Mouse (Mus musculus): ENCODE data around the gene Stk11. TPM values are rescaled to one million over a fixed set of nuclear protein-coding genes. Genes with fewer than 3 reads are reported as not detected.

Gene Stk11
- polyA plus RNA-seq, 1 experiment from 2014 or later = 16.6 TPM

GRCm38 (mm10) chr10:80179068-80180051 is 63.8 kb downstream of the Stk11 start, which contains the start of gene Efna2:
TSS of gene Efna2 (plus strand) at chr10:80179482.
- peak within 1 kb of the TSS; percentile 79 for H3K27ac ChIP-seq
- peak within 1 kb of the TSS; percentile 85 for H3K9ac ChIP-seq
- ATAC-seq (ENCODE audit: insufficient number of reproducible peaks, low FRiP score, low TSS enrichment, low read depth) = peak; percentile 44
- peak within 1 kb of the TSS; percentile 63 for H3K4me2 ChIP-seq
- no peaks in the 10 kb centered on the region for H3K9me3 ChIP-seq
- peak within 1 kb of the TSS; percentile 77 for H3K4me3 ChIP-seq
- peaks cover 32% of the 10 kb centered on the region for H3K4me1 ChIP-seq
- peaks cover 5% of the 10 kb centered on the region for H3K36me3 ChIP-seq
- no peaks in the 10 kb centered on the region for H3K27me3 ChIP-seq
- 2% methylated on average over 86 of the region's 106 CpGs for WGBS

Other genes starting within 250 kb of the Stk11 start
- gene Prtn3, start 241.3 kb upstream of the Stk11 start, polyA plus RNA-seq (2015; fragmentation: Nextera tagmentation; extraction: Ambion mirVana) = 3.7 and 5.1 TPM in 2 replicates
- 53.0 and 60.1 TPM in 2 replicates for gene Plppr3, start 241.2 kb upstream of the Stk11 start, polyA plus RNA-seq (2015; fragmentation: Nextera tagmentation; extraction: Ambion mirVana)
- gene Elane, start 229.6 kb upstream of the Stk11 start, polyA plus RNA-seq (2015; fragmentation: Nextera tagmentation; extraction: Ambion mirVana) = 0.36 and 0.40 TPM in 2 replicates
- gene Cfd, start 224.9 kb upstream of the Stk11 start, polyA plus RNA-seq (2015; fragmentation: Nextera tagmentation; extraction: Ambion mirVana) = 0.27 TPM in 1 of 2 replicates, not detected in the other
- gene Med16, start 206.9 kb upstream of the Stk11 start, polyA plus RNA-seq (2015; fragmentation: Nextera tagmentation; extraction: Ambion mirVana) = 35.4 and 37.7 TPM in 2 replicates
- not detected in 2 replicates for gene Gm26602, start 204.9 kb upstream of the Stk11 start, polyA plus RNA-seq (2015; fragmentation: Nextera tagmentation; extraction: Ambion mirVana)
- gene Kiss1r, start 198.8 kb upstream of the Stk11 start, polyA plus RNA-seq (2015; fragmentation: Nextera tagmentation; extraction: Ambion mirVana) = 1.0 and 1.2 TPM in 2 replicates
- 159 and 161 TPM in 2 replicates for gene R3hdm4, start 194.6 kb upstream of the Stk11 start, polyA plus RNA-seq (2015; fragmentation: Nextera tagmentation; extraction: Ambion mirVana)
- gene Arid3a, start 188.8 kb upstream of the Stk11 start, polyA plus RNA-seq (2015; fragmentation: Nextera tagmentation; extraction: Ambion mirVana) = 5.7 and 7.4 TPM in 2 replicates
- gene Wdr18, start 155.7 kb upstream of the Stk11 start, polyA plus RNA-seq (2015; fragmentation: Nextera tagmentation; extraction: Ambion mirVana) = 81.7 and 83.6 TPM in 2 replicates
- 0.40 and 0.64 TPM in 2 replicates for gene Grin3b, start 145.1 kb upstream of the Stk11 start, polyA plus RNA-seq (2015; fragmentation: Nextera tagmentation; extraction: Ambion mirVana)
- gene Tmem259, start 131.5 kb upstream of the Stk11 start, polyA plus RNA-seq (2015; fragmentation: Nextera tagmentation; extraction: Ambion mirVana) = 19.3 and 20.1 TPM in 2 replicates
- 264 and 270 TPM in 2 replicates for gene Cnn2, start 127.2 kb upstream of the Stk11 start, polyA plus RNA-seq (2015; fragmentation: Nextera tagmentation; extraction: Ambion mirVana)
- gene Abca7, start 119.3 kb upstream of the Stk11 start, polyA plus RNA-seq (2015; fragmentation: Nextera tagmentation; extraction: Ambion mirVana) = 3.3 and 3.4 TPM in 2 replicates
- gene Arhgap45, start 99.2 kb upstream of the Stk11 start, polyA plus RNA-seq (2015; fragmentation: Nextera tagmentation; extraction: Ambion mirVana) = 5.3 and 6.4 TPM in 2 replicates
- gene Polr2e, start 76.0 kb upstream of the Stk11 start, polyA plus RNA-seq (2015; fragmentation: Nextera tagmentation; extraction: Ambion mirVana) = 213 and 217 TPM in 2 replicates
- gene Gpx4, start 68.6 kb upstream of the Stk11 start, polyA plus RNA-seq (2015; fragmentation: Nextera tagmentation; extraction: Ambion mirVana) = 432 and 471 TPM in 2 replicates
- gene Sbno2, start 10.2 kb upstream of the Stk11 start, polyA plus RNA-seq (2015; fragmentation: Nextera tagmentation; extraction: Ambion mirVana) = 19.7 and 19.8 TPM in 2 replicates
- gene Atp5d, start 22.8 kb downstream of the Stk11 start, polyA plus RNA-seq (2015; fragmentation: Nextera tagmentation; extraction: Ambion mirVana) = 494 and 537 TPM in 2 replicates
- 5.9 and 6.8 TPM in 2 replicates for gene Cbarp, start 25.0 kb downstream of the Stk11 start, polyA plus RNA-seq (2015; fragmentation: Nextera tagmentation; extraction: Ambion mirVana)
- 13.4 and 14.0 TPM in 2 replicates for gene Midn, start 32.5 kb downstream of the Stk11 start, polyA plus RNA-seq (2015; fragmentation: Nextera tagmentation; extraction: Ambion mirVana)
- gene Cirbp, start 50.2 kb downstream of the Stk11 start, polyA plus RNA-seq (2015; fragmentation: Nextera tagmentation; extraction: Ambion mirVana) = 102 and 103 TPM in 2 replicates
- 12.8 and 13.3 TPM in 2 replicates for gene 1600002K03Rik, start 57.1 kb downstream of the Stk11 start, polyA plus RNA-seq (2015; fragmentation: Nextera tagmentation; extraction: Ambion mirVana)
- 27.0 and 29.3 TPM in 2 replicates for gene Efna2, start 63.7 kb downstream of the Stk11 start, polyA plus RNA-seq (2015; fragmentation: Nextera tagmentation; extraction: Ambion mirVana)
- gene Mum1, start 110.6 kb downstream of the Stk11 start, polyA plus RNA-seq (2015; fragmentation: Nextera tagmentation; extraction: Ambion mirVana) = 66.1 and 67.6 TPM in 2 replicates
- gene Ndufs7, start 133.3 kb downstream of the Stk11 start, polyA plus RNA-seq (2015; fragmentation: Nextera tagmentation; extraction: Ambion mirVana) = 301 and 304 TPM in 2 replicates
- 64.4 and 127 TPM in 2 replicates for gene Gamt, start 145.2 kb downstream of the Stk11 start, polyA plus RNA-seq (2015; fragmentation: Nextera tagmentation; extraction: Ambion mirVana)
- gene Dazap1, start 145.7 kb downstream of the Stk11 start, polyA plus RNA-seq (2015; fragmentation: Nextera tagmentation; extraction: Ambion mirVana) = 56.8 and 59.7 TPM in 2 replicates
- gene Rps15, start 176.7 kb downstream of the Stk11 start, polyA plus RNA-seq (2015; fragmentation: Nextera tagmentation; extraction: Ambion mirVana) = 842 and 925 TPM in 2 replicates
- gene Apc2, start 180.2 kb downstream of the Stk11 start, polyA plus RNA-seq (2015; fragmentation: Nextera tagmentation; extraction: Ambion mirVana) = 1.5 TPM in 2 replicates
- 54.4 and 56.0 TPM in 2 replicates for gene 2310011J03Rik, start 204.7 kb downstream of the Stk11 start, polyA plus RNA-seq (2015; fragmentation: Nextera tagmentation; extraction: Ambion mirVana)
- gene Pcsk4, start 213.7 kb downstream of the Stk11 start, polyA plus RNA-seq (2015; fragmentation: Nextera tagmentation; extraction: Ambion mirVana) = 4.3 and 5.0 TPM in 2 replicates
- gene Reep6, start 214.2 kb downstream of the Stk11 start, polyA plus RNA-seq (2015; fragmentation: Nextera tagmentation; extraction: Ambion mirVana) = 13.8 and 16.1 TPM in 2 replicates
- 11.9 and 13.8 TPM in 2 replicates for gene Adamtsl5, start 232.6 kb downstream of the Stk11 start, polyA plus RNA-seq (2015; fragmentation: Nextera tagmentation; extraction: Ambion mirVana)
- 0.91 and 0.99 TPM in 2 replicates for gene Plk5, start 240.7 kb downstream of the Stk11 start, polyA plus RNA-seq (2015; fragmentation: Nextera tagmentation; extraction: Ambion mirVana)